Mouse (Mus musculus) mature B cell (primary cell): ENCODE measurements around the gene Rab4b.

Experiments used
- in situ Hi-C: fragments of 300-500 bp; cut with MboI; formaldehyde crosslinking; loops from 2 replicates; pipeline ENCODE4 v1.14.3; 2019

The Rab4b gene

DNA sequence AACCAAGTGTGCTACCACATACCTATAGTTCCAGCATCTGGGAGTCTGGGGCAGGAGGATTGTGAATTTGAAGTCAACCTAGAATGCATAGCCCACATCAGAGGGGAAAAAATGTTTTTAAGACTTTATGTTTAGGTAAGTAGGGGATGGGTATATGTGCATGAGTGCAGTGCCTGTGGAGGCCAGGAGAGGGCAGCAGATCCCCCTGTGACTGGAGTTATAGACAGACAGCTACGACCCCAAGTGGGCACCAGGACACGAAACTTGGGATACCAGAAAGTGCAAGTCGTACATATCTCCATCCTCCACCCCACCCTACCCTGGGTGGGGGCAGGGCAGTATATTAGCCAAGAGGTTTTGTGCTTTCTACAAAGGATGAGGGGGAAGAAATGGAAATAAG, 6.3 kb upstream of the Rab4b start:
- in situ Hi-C loops: no loop called here

GRCm38 (mm10) chr7:27182498-27182897, 3.8 kb upstream of the Rab4b start:
- in situ Hi-C loops: no loop called here

GRCm38 (mm10) chr7:27180837-27181695, 2.4 kb upstream of the Rab4b start, which contains the start of the genes Gm21983 and Mia:
Gm21983 (minus strand) TSS chr7:27181086.
Mia (minus strand) TSS chr7:27181157.
- in situ Hi-C loops: no loop called here

DNA sequence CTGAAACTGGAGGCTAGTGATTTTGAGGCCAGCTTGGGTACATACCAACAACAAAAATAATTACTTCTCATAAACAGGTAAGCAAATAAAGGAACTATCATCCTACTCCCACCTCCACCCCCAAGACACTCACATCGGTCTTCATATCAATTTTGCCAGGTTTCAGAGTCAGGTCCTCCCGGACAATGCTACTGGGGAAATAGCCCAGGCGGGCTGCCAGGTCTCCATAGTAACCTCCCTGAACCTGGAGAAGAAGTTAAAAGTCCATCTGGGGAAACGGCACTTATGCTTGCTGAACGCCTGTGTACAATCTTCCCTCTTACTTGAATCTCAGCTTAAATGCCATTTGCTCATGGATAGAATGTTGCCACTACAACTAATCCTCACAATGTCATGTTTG, 1.3 kb upstream of the Rab4b start:
- in situ Hi-C loops: no loop called here

- in situ Hi-C loops: no loop called here
These were observed 672 bp upstream of the Rab4b start for GRCm38 (mm10) chr7:27179217-27179918.

GRCm38 (mm10) chr7:27177942-27178323, 763 bp downstream of the Rab4b start:
- in situ Hi-C loops: no loop called here

- in situ Hi-C loops: no loop called here
These were observed 3.8 kb downstream of the Rab4b start for GRCm38 (mm10) chr7:27174896-27175295.

- in situ Hi-C loops: no loop called here
These were observed 4.2 kb downstream of the Rab4b start for GRCm38 (mm10) chr7:27174496-27174895.

DNA sequence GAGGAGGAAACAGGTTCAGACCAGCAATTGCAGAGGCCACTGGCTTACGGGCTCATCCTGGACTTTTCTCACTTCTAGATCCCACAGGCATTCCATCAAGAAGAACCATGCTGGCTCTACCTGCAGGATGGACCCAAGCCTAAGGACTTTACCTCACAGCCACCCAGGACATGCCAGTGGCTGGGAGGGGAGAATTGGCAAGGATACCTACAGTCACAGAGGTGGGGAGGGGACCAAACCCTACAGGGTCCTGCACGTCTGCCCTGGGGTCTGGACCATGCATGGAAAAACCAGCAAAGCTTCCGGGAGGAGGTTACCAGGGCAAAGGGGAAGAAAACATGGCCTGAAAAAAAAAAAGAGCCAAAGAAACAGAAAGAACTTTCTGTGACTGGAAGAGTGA, 7.7 kb downstream of the Rab4b start:
- in situ Hi-C loops: no loop called here

DNA sequence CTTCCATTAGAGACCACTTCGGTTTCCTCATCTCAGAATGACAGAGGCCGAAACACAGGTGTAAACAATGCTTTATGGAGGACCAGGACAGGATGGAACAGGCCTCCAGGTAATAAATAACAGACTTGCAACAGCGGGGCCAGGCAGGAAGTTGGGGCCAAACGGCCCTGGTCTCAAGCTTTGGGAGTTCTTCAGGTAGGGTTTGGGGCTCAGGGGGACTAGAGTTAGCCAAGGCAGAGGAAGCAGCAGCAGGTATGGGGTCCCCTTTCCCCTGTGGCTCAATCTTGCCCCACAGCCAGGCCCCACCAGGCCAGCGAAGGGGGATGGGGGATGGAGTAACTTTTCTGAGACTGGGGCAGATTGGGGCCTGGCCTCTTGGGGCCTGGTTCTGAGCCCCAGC, 10.3 kb downstream of the Rab4b start:
- in situ Hi-C loops: no loop called here

DNA sequence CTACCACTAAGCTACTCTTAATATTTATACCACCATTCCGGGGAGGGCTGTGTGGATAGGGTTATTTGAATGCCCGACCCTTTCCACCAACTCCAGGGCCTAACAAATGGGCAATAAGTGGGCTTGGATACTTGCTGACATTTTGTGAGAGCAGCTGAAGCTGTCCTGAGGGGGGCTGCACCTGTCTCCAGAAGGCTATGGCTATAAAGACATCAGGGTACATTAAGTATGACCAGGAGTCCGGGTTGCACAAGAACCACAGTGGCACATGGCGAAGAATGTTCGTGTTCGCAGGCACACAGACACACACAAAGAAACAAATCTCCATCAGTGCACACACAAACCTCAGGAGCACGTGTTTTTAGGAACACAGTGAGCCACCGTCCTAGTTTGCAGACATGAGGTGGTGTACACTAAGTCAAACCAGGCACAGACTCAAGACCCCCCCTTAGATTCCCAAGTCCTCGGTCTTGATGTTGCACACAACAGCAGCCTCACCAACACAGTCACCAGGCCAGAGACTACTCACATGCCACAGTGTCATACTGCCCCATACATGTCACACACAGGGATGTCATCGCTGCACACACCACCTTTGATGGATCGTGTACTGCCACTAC, 11.1 kb downstream of the Rab4b start:
- in situ Hi-C loops: no loop called here

GRCm38 (mm10) chr7:27166614-27167474, 11.9 kb downstream of the Rab4b start, which contains the start of gene Egln2:
Egln2 (minus strand) TSS chr7:27166802.
- in situ Hi-C loops: no loop called here

DNA sequence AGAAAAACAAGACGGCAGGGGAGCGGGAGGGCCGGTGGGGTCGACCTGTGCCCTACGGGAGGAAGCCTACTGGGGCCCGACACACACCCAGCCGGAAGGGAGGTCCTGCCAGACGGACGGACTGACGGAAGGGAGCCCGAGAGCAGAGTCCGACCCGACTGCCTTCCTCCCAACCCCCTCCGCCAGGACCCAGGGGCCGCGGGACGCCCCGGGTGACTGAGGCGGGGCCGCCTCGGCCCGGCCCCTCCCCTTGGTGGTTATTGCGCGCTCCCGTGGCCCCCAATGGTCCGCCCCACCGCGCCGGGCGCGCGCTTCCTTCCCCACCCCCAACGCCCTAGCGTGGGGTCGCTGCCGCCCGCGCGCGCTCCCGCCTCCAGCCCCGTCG, 12.5 kb downstream of the Rab4b start:
- in situ Hi-C loops: no loop called here

GRCm38 (mm10) chr7:27165696-27166095, 13.0 kb downstream of the Rab4b start:
- in situ Hi-C loops: no loop called here

DNA sequence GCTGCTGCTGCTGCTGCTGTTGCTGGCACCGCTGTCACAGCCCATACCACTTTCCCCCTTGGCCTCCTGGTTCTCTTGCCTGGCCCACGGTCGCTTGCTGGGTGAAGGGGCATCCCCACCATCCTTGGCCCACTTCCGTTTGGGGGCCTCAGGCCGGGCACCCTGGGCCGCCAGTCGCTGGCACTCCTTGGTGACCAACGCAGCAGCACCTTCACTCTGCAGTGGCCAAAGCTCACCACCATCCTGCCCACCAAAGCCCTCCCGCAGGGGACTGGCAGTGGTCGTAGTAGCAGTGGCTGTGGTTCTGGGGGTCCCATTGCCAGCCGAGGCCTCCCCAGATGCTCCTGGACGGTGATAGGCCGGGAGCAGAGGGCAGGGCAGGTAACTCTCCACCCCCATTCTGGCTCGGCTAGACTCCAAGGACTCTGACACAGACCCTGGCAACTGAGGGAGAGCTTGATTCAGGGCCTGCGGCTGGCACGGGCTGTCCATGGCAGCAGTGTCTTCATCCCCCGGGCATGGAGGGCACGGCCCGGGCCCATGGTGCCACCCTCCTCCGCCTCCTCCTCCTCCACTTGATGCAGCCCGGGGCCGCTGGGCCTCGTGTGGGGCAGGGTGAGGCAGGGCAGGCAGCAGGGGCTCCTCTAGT, 13.6 kb downstream of the Rab4b start:
- in situ Hi-C loops: no loop called here

- in situ Hi-C loops: no loop called here
These were observed 14.4 kb downstream of the Rab4b start for GRCm38 (mm10) chr7:27164112-27164947.

GRCm38 (mm10) chr7:27163450-27163805, 15.3 kb downstream of the Rab4b start:
- in situ Hi-C loops: no loop called here

- in situ Hi-C loops: no loop called here
These were observed 15.8 kb downstream of the Rab4b start for GRCm38 (mm10) chr7:27162780-27163449.

DNA sequence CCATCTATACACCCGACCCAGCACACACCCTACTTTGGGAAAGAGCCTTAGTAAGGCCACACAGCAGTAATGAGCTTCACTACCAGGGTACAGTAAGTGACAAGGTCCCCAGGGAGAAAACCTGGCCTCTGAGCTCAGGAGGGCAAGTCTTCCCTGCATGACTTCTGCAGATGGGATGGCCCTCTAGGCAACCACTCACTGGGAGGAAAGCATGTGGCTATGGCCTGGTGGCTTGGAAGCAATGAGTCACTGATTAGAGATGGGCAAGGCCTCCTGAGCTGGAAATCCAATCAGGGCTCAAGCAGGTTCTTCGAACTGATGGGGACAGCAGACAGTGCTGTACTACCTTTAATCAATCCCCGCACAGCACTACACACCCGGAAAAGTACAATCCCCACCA, 17.0 kb downstream of the Rab4b start:
- in situ Hi-C loops: no loop called here

- in situ Hi-C loops: no loop called here
These were observed 17.8 kb downstream of the Rab4b start for GRCm38 (mm10) chr7:27160921-27161320.
